In the genomic region with DNA sequence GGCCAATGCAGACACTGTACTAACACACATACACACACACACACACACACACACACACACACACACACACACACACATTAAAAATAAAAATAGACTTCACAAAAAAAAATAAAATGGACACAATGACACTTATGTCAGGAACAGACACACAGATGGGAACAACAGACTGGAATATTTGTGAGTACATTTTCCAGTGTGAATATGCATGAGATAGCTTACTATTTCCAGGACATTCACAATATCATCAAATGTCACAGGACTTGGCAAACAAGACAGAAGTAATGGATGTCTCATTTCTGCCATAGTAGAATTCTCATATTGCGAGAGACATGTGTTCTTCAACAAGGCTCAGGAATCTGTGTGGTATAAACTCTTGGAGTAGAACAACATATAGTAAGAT, we compare ENCODE assay signal across 16 mouse cellular contexts.
"Had no signal": no experiment of that assay in that cellular context is flagged by ENCODE, and none has a peak within 500 bp of the region (broad histone marks: within the 10 kb centered on the region; RNA-seq: fewer than 3 reads in every experiment).

No protein-coding gene starts in this region.

- H3K36me3 ChIP-seq: liver, embryonic 13.5 days had no signal

- H3K27ac ChIP-seq: left cerebral cortex, adult 2 months; liver, embryonic 13.5 days; stomach, postnatal 0 days had no signal

- H3K27me3 ChIP-seq: liver, embryonic 13.5 days had no signal

- H3K9ac ChIP-seq: liver, embryonic 13.5 days had no signal

- DNase-seq: kidney, adult 9 months; kidney, postnatal 14 days; kidney, postnatal 4 days; layer of hippocampus, postnatal 36 days; liver, embryonic 13.5 days; lung, adult 2 months; lung, postnatal 14 days; lung, postnatal 4 days; midbrain, embryonic 14.5 days; right cerebral cortex, adult 18-20 months; right cerebral cortex, postnatal 14 days; right cerebral cortex, postnatal 4 days; thymus, postnatal 25 days had no signal

- H3K9me3 ChIP-seq: liver, embryonic 13.5 days had no signal

- H3K4me1 ChIP-seq: liver, embryonic 13.5 days had no signal

- H3K4me2 ChIP-seq: liver, embryonic 13.5 days; midbrain, embryonic 11.5 days had no signal

- H3K4me3 ChIP-seq: left cerebral cortex, adult 2 months; liver, embryonic 13.5 days had no signal
